Mouse (Mus musculus): ENCODE results near the gene Stk33. TPM values are rescaled to one million over a fixed set of nuclear protein-coding genes. Genes with fewer than 3 reads are reported as not detected.

Stk33 gene
- polyA plus RNA-seq, 1 experiment from 2014 or later = 10.1 TPM

- no peak for ATAC-seq
- no peaks in the 10 kb centered on the region for H3K9me3 ChIP-seq (replicated peaks; ENCODE audit: control insufficient read depth, low read length)
- H3K4me1 ChIP-seq (ENCODE audit: control insufficient read depth, insufficient read depth, low read length) = no peaks in the 10 kb centered on the region
Observed at GRCm38 (mm10) chr7:109244776-109245175, 194.1 kb downstream of the Stk33 start.

GRCm38 (mm10) chr7:109241313-109241712, 197.6 kb downstream of the Stk33 start:
- H3K4me3 ChIP-seq (ENCODE audit: low read depth, low read length) = no peak overlapping the region
- H3K9me3 ChIP-seq (replicated peaks; ENCODE audit: control insufficient read depth, low read length) = no peaks in the 10 kb centered on the region
- no peaks in the 10 kb centered on the region for H3K36me3 ChIP-seq (ENCODE audit: control insufficient read depth, insufficient read depth, low read length)
- H3K4me2 ChIP-seq (ENCODE audit: low read length) = no peak overlapping the region
- H3K27me3 ChIP-seq (replicated peaks; ENCODE audit: control insufficient read depth, insufficient read depth, low read length) = no peaks in the 10 kb centered on the region
- DNase-seq (ENCODE audit: low spot score) (no peak), ATAC-seq (0 out of 2 replicates have a peak, but pooled peaks have one; percentile 33)
- WGBS = 10% methylated on average over 19 of the region's 19 CpGs
- H3K4me1 ChIP-seq (ENCODE audit: control insufficient read depth, insufficient read depth, low read length) = no peaks in the 10 kb centered on the region
- no peak overlapping the region for H3K27ac ChIP-seq (ENCODE audit: low read depth, low read length)
- no peak overlapping the region for H3K9ac ChIP-seq (ENCODE audit: low read length)

More at GRCm38 (mm10) chr7:109244776-109245175, 194.1 kb downstream of the Stk33 start:
- Histone ChIP-seq H3K4me2 (ENCODE audit: low read length) (no peak overlapping the region), H3K27me3 (replicated peaks; ENCODE audit: control insufficient read depth, insufficient read depth, low read length) (no peaks in the 10 kb centered on the region), H3K36me3 (ENCODE audit: control insufficient read depth, insufficient read depth, low read length) (no peaks in the 10 kb centered on the region), H3K27ac (ENCODE audit: low read depth, low read length) (no peak overlapping the region), H3K9ac (ENCODE audit: low read length) (no peak overlapping the region), H3K4me3 (ENCODE audit: low read depth, low read length) (no peak overlapping the region)
- no peak for DNase-seq (ENCODE audit: low spot score)
- 96% methylated on average over 10 of the region's 10 CpGs for WGBS

- 0 out of 2 replicates have a peak, but pooled peaks cover 5% of the 10 kb centered on the region for H3K27me3 ChIP-seq (replicated peaks; ENCODE audit: control insufficient read depth, insufficient read depth, low read length)
- 73% methylated on average over 1 of the region's 1 CpGs for WGBS
- no peak overlapping the region for H3K27ac ChIP-seq (ENCODE audit: low read depth, low read length)
Observed at GRCm38 (mm10) chr7:109239346-109239745, 199.5 kb downstream of the Stk33 start.

GRCm38 (mm10) chr7:109238724-109239123, 200.2 kb downstream of the Stk33 start:
- Histone ChIP-seq H3K27me3 (replicated peaks; ENCODE audit: control insufficient read depth, insufficient read depth, low read length) (0 out of 2 replicates have a peak, but pooled peaks cover 5% of the 10 kb centered on the region), H3K4me3 (ENCODE audit: low read depth, low read length) (no peak overlapping the region), H3K36me3 (ENCODE audit: control insufficient read depth, insufficient read depth, low read length) (no peaks in the 10 kb centered on the region), H3K4me2 (ENCODE audit: low read length) (no peak overlapping the region), H3K9ac (ENCODE audit: low read length) (no peak overlapping the region), H3K27ac (ENCODE audit: low read depth, low read length) (no peak overlapping the region), H3K4me1 (ENCODE audit: control insufficient read depth, insufficient read depth, low read length) (peaks cover 8% of the 10 kb centered on the region), H3K9me3 (replicated peaks; ENCODE audit: control insufficient read depth, low read length) (no peaks in the 10 kb centered on the region)
- ATAC-seq (no peak), DNase-seq (ENCODE audit: low spot score) (peak; percentile 16)
- WGBS = 64% methylated on average over 10 of the region's 10 CpGs

More at GRCm38 (mm10) chr7:109239346-109239745, 199.5 kb downstream of the Stk33 start:
- peaks cover 2% of the 10 kb centered on the region; the same call in 1 of the 2 replicates for H3K4me1 ChIP-seq (ENCODE audit: control insufficient read depth, insufficient read depth, low read length)
- DNase-seq (ENCODE audit: low spot score) = no peak
- no peak overlapping the region for H3K4me2 ChIP-seq (ENCODE audit: low read length)
- H3K9ac ChIP-seq (ENCODE audit: low read length) = no peak overlapping the region
- H3K9me3 ChIP-seq (replicated peaks; ENCODE audit: control insufficient read depth, low read length) = no peaks in the 10 kb centered on the region
- no peak overlapping the region for H3K4me3 ChIP-seq (ENCODE audit: low read depth, low read length)
- no peaks in the 10 kb centered on the region for H3K36me3 ChIP-seq (ENCODE audit: control insufficient read depth, insufficient read depth, low read length)
- ATAC-seq = no peak

- Histone ChIP-seq H3K4me1 (ENCODE audit: control insufficient read depth, insufficient read depth, low read length) (peaks cover 22% of the 10 kb centered on the region), H3K4me2 (ENCODE audit: low read length) (no peak overlapping the region), H3K27ac (ENCODE audit: low read depth, low read length) (no peak overlapping the region), H3K9me3 (replicated peaks; ENCODE audit: control insufficient read depth, low read length) (no peaks in the 10 kb centered on the region), H3K9ac (ENCODE audit: low read length) (no peak overlapping the region), H3K4me3 (ENCODE audit: low read depth, low read length) (no peak overlapping the region), H3K36me3 (ENCODE audit: control insufficient read depth, insufficient read depth, low read length) (no peaks in the 10 kb centered on the region), H3K27me3 (replicated peaks; ENCODE audit: control insufficient read depth, insufficient read depth, low read length) (0 out of 2 replicates have a peak, but pooled peaks cover 5% of the 10 kb centered on the region)
- DNase-seq (ENCODE audit: low spot score) (peak; percentile 35), ATAC-seq (no peak)
- 11% methylated on average over 2 of the region's 2 CpGs for WGBS
Observed at GRCm38 (mm10) chr7:109234882-109235640, 203.8 kb downstream of the Stk33 start.

- H3K4me3 ChIP-seq (ENCODE audit: low read depth, low read length) = no peak overlapping the region
- 7% methylated on average over 5 of the region's 5 CpGs for WGBS
- no peaks in the 10 kb centered on the region for H3K9me3 ChIP-seq (replicated peaks; ENCODE audit: control insufficient read depth, low read length)
- no peak overlapping the region for H3K4me2 ChIP-seq (ENCODE audit: low read length)
- H3K9ac ChIP-seq (ENCODE audit: low read length) = no peak overlapping the region
- no peak overlapping the region for H3K27ac ChIP-seq (ENCODE audit: low read depth, low read length)
- 0 out of 2 replicates have a peak, but pooled peaks cover 5% of the 10 kb centered on the region for H3K27me3 ChIP-seq (replicated peaks; ENCODE audit: control insufficient read depth, insufficient read depth, low read length)
- no peaks in the 10 kb centered on the region for H3K36me3 ChIP-seq (ENCODE audit: control insufficient read depth, insufficient read depth, low read length)
- H3K4me1 ChIP-seq (ENCODE audit: control insufficient read depth, insufficient read depth, low read length) = peaks cover 22% of the 10 kb centered on the region
- ATAC-seq = no peak
- DNase-seq (ENCODE audit: low spot score) = no peak
Observed at GRCm38 (mm10) chr7:109234476-109234875, 204.4 kb downstream of the Stk33 start.

GRCm38 (mm10) chr7:109231881-109232321, 207.0 kb downstream of the Stk33 start:
- peak; percentile 94 for DNase-seq (ENCODE audit: low spot score)
- H3K4me2 ChIP-seq (ENCODE audit: low read length) = no peak overlapping the region
- WGBS = 6% methylated on average over 11 of the region's 11 CpGs

GRCm38 (mm10) chr7:109231307-109231706, 207.6 kb downstream of the Stk33 start:
- DNase-seq (ENCODE audit: low spot score) (no peak), ATAC-seq (peak; percentile 51)
- Histone ChIP-seq H3K9ac (ENCODE audit: low read length) (no peak overlapping the region), H3K27me3 (replicated peaks; ENCODE audit: control insufficient read depth, insufficient read depth, low read length) (0 out of 2 replicates have a peak, but pooled peaks cover 5% of the 10 kb centered on the region), H3K4me1 (ENCODE audit: control insufficient read depth, insufficient read depth, low read length) (peaks cover 22% of the 10 kb centered on the region), H3K4me2 (ENCODE audit: low read length) (no peak overlapping the region), H3K36me3 (ENCODE audit: control insufficient read depth, insufficient read depth, low read length) (no peaks in the 10 kb centered on the region), H3K9me3 (replicated peaks; ENCODE audit: control insufficient read depth, low read length) (no peaks in the 10 kb centered on the region), H3K4me3 (ENCODE audit: low read depth, low read length) (no peak overlapping the region), H3K27ac (ENCODE audit: low read depth, low read length) (peak overlapping the region; percentile 78; the same call in 1 of the 2 replicates)
- WGBS = 15% methylated on average over 5 of the region's 5 CpGs

More at GRCm38 (mm10) chr7:109231881-109232321, 207.0 kb downstream of the Stk33 start:
- peaks cover 22% of the 10 kb centered on the region for H3K4me1 ChIP-seq (ENCODE audit: control insufficient read depth, insufficient read depth, low read length)
- H3K9ac ChIP-seq (ENCODE audit: low read length) = no peak overlapping the region
- ATAC-seq = peak; percentile 87
- H3K9me3 ChIP-seq (replicated peaks; ENCODE audit: control insufficient read depth, low read length) = no peaks in the 10 kb centered on the region
- no peaks in the 10 kb centered on the region for H3K36me3 ChIP-seq (ENCODE audit: control insufficient read depth, insufficient read depth, low read length)
- peak overlapping the region; percentile 80 for H3K27ac ChIP-seq (ENCODE audit: low read depth, low read length)
- H3K27me3 ChIP-seq (replicated peaks; ENCODE audit: control insufficient read depth, insufficient read depth, low read length) = 0 out of 2 replicates have a peak, but pooled peaks cover 5% of the 10 kb centered on the region
- H3K4me3 ChIP-seq (ENCODE audit: low read depth, low read length) = no peak overlapping the region

- Histone ChIP-seq H3K4me3 (ENCODE audit: low read depth, low read length) (no peak overlapping the region), H3K9ac (ENCODE audit: low read length) (no peak overlapping the region), H3K4me2 (ENCODE audit: low read length) (no peak overlapping the region), H3K36me3 (ENCODE audit: control insufficient read depth, insufficient read depth, low read length) (no peaks in the 10 kb centered on the region), H3K27me3 (replicated peaks; ENCODE audit: control insufficient read depth, insufficient read depth, low read length) (0 out of 2 replicates have a peak, but pooled peaks cover under 1% of the 10 kb centered on the region), H3K9me3 (replicated peaks; ENCODE audit: control insufficient read depth, low read length) (no peaks in the 10 kb centered on the region), H3K27ac (ENCODE audit: low read depth, low read length) (peak overlapping the region; percentile 78; the same call in 1 of the 2 replicates), H3K4me1 (ENCODE audit: control insufficient read depth, insufficient read depth, low read length) (peaks cover 22% of the 10 kb centered on the region)
- DNase-seq (ENCODE audit: low spot score) = peak; percentile 82
- peak; percentile 52 for ATAC-seq
- 11% methylated on average over 2 of the region's 2 CpGs for WGBS
Observed at GRCm38 (mm10) chr7:109230806-109231205, 208.1 kb downstream of the Stk33 start.

All from forebrain, embryonic 14.5 days (tissue).